Mouse (Mus musculus) layer of hippocampus, adult 8-10 months (tissue): Measurements from ENCODE around the gene Olfr699. TPM values are rescaled to one million over a fixed set of nuclear protein-coding genes. Genes with fewer than 3 reads are reported as not detected.
"Not testable (repeated sequence)": the region's sequence is repeated elsewhere in the genome, so short reads cannot be mapped to it uniquely, and the experiment has no call there.

Source experiments
- DNase-seq, 2 experiments: peaks; one replicate each; pipeline ENCODE4 v3.0.0; 2022; ENCODE audit warnings: low spot score in 2 of 2
- total RNA-seq, 4 experiments: library from RNA; stranded (reverse); gene quantifications; 2 replicates each; pipeline ENCODE4 v1.2.4; 2022

Gene Olfr699
- not detected for total RNA-seq

DNA sequence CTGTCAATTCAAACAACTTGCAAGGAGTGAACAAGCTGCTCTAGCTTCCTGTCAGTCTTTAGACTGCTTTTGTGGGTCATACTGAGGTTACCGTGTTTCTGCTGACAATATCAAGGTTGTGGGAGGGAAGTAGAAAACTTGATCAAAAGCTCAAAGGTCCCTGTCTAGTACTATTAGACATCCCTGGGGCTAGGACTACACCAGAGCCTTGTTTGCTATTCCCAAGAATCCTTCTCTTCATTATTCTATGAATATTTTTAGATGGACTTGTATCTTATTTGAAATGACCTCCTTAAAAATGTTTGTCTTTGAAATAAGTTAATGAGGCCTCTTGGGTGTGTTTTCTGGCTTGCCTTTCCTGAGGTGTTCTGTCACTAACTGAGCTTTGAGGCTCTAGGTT lies at the start of gene Olfr699:
Olfr699 (minus strand) TSS at position 101 of the 400 bp plus-strand sequence.
- no peak for DNase-seq

DNA sequence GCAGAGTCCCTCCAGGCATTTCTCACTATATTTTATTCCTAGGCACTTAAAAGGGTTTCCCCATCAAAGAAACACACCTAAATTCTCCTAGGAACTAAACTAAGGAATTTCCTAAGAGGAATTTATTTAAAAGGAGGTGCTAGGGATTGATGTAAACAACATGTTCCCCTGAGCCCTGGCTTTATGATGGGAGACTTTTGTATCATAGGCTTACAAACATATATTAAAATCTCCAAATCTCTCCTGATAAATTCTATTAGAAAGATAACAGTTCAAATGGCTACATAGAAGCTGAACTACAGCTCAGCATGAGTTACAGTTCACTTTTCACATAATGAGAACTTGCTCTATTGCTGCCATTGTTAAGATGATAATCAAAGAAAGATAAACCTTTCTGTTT lies 40.8 kb upstream of the Olfr699 start, which contains the start of gene Olfr702:
Olfr702 (minus strand) TSS at position 101 of the 400 bp plus-strand sequence.
- no peak for DNase-seq

DNA sequence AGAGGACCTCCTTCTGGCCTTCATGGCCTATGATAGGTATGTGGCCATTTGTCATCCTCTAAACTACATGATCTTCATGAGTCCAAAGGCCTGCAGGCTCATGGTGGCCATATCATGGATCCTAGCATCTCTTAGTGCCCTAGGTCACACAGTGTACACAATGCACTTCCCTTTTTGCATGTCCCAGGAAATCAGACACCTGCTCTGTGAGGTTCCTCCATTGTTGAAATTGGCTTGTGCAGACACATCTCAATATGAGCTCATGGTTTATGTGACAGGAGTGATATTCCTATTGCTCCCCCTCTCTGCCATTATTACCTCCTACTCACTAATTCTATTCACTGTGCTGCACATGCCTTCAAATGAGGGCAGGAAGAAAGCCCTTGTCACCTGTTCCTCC lies 25.4 kb upstream of the Olfr699 start:
- DNase-seq = no peak

DNA sequence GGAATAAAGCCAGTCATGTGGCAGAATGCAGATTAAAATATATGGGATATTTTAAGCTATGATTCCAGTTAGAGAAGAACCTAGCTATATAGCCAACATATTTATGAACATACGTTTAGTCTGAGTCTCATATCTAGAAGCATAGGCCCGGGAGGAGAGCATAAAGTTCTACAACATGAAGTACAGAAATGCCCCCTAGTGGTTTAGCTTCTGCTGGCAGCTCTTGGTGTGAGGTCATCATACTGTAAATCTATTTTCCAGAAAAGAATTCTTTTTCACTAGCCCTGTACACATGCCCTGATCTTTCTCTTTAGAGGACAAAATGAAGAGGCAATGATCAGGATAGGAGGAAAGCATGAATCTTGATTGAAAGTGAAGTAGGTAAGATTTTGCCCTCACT lies 22.8 kb upstream of the Olfr699 start:
- DNase-seq = no peak

DNA sequence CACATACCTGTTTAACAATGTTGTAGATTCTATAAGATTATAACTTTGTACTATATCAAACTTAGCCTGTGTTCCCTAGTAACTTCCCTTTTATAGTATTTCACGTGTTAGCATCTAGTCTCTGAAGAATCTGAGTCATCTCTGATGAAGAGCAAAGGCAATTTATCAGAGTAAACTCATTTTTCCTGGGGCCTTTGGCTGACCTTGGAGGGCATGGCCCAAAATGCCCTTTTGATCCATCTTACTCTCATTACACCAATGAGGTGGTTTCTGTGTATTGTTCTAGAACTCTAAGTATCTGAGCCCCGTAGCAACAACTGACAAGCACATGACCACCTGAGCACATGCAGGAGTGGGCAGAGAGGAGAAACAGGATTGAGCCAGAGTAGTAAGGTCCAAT lies 20.8 kb upstream of the Olfr699 start, which contains the start of gene Olfr701:
Olfr701 (plus strand) TSS at position 301 of the 400 bp plus-strand sequence.
- no peak for DNase-seq

DNA sequence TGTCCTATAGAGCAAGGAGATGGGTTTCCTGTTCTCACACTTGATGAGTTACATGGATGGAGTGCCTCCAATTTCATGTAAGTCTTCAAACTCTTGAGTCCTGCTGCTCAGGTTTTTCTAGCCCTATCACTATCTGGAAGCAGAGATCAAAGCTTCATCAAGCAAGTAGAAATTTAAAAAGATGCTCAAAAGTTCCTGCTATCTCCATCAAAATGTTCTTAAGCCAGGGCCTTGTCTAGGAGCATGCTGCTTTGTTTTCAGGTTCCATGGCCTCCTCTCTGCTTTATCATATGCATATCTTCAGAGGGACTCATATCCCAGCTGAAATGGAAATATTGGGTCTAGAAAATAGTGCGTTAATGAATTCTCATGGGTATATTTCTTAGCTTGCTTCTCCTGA lies 15.7 kb upstream of the Olfr699 start, which contains the start of gene Olfr700:
Olfr700 (minus strand) TSS at position 101 of the 400 bp plus-strand sequence.
- no peak for DNase-seq

DNA sequence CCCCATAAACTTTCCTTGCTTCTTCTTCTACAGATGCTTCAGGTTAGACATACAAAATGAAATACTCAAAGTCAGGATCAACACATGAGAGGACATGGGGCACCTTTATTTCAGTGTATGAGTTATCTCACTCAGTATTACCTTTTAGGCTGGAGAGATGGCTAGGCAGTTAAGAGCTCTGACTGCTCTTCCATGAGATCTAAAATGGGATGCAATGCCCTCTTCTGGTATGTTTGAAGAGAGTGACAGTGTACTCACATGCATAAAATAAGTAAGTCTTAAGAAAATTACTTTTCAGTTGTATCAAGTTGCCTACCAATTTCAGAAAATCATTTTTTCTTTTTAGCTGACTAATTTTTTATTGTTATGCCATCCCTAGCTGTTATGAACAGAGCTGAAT lies 4.7 kb downstream of the Olfr699 start:
- no peak for DNase-seq

DNA sequence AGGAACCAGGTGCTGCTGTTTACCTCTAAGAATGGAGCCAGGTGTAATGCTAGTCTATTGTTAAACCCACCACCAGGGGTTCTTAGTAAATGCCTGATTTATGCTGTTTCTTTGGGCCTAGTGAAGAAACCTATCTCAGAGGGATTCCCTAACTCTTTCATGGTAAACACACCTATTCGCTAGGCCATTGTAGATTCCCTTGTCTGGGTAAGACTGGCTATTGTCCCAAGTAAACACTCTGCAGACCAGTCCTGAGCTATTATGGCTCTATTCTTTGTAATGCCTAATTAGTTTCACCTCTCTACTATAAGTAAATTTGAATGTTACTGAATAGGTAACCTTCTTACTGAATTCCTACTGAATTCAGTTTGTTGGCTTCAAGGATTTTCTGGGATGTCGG lies 32.0 kb downstream of the Olfr699 start:
- DNase-seq = not testable (repeated sequence)

DNA sequence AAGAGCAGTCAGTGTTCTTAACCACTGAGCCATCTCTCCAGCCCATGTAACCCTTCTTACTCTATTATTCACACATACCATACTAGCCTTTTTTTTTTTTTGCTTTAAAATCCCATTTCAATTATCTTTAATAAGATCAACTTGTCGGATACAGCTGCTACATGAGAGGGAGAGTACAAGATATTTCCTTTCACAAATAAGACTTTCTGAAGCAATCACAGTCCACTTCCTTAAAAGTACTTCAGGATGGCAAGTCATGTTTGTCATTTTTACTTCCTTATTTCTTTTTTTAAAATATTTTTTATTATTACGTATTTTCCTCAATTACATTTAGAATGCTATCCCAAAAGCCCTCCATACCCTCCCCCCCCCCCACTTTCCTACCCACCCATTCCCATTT lies 34.2 kb downstream of the Olfr699 start:
- DNase-seq = no peak

DNA sequence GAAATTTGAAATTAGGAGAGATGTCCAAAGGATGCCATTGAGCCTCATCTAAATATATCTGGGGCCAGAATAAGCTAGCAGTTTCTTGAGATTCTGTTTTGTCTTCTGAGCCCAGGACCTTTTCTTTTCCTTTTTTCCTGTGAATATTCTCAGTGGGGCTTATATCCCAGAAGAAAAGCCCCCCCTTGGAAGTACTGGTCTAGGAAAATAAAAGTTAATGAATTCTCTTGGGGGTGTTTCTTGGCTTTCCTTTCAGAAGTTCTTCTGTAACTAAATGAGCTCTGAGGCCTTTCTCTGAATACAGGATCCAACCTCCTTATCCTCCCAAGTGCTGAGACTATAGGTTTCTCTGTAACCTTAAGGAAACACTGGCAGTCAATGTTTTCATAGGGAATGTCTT lies 37.7 kb downstream of the Olfr699 start, which contains the start of gene Olfr698:
Olfr698 (minus strand) TSS at position 101 of the 400 bp plus-strand sequence.
- DNase-seq = no peak

DNA sequence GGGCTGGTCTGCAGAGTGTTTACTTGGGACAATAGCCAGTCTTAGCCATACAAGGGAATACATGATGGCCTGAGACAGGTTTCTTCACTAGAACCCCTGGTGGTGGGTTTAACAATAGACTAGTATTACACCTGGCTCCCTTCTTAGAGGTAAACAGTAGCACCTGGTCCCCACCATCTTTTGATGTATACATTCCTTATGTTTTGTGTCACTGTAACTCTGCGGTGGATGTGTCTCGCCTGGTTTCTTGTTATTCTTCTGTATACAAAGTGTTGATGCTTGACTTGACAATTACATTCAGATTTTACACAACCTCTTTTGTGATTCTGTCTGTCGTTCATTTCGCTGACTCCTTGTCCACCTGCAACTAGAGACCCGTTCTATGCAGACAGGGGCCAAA lies 47.2 kb downstream of the Olfr699 start:
- no peak for DNase-seq

DNA sequence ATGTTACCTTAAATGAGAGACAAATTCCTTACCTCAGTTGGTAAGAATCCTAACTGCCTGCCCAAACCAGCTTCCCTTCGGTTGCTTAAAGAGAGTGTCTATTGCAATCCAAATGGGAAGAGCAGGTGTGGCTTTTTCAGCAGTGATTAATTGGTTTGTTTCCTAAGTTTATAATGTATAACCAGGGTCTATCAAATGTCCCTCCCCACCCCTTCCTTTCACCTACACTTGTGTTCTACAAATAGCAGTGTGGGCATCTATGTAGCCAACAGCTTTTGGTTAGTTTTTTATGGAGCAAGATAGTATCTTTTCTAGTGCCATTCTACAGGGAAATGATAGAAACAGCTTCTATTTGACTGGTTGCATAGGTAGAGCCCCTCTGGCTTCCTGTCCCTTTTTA lies 50.7 kb downstream of the Olfr699 start, which contains the start of gene Olfr697:
Olfr697 (minus strand) TSS at position 101 of the 400 bp plus-strand sequence.
- no peak for DNase-seq

Other genes starting within 250 kb of the Olfr699 start
- gene Olfr693, start 112.6 kb downstream of the Olfr699 start, total RNA-seq = not detected
- not detected for gene Olfr694, start 101.4 kb downstream of the Olfr699 start, total RNA-seq
- gene Olfr695, start 76.8 kb downstream of the Olfr699 start, total RNA-seq = not detected
- not detected for gene Olfr697, start 50.8 kb downstream of the Olfr699 start, total RNA-seq
- gene Olfr698, start 37.8 kb downstream of the Olfr699 start, total RNA-seq = not detected
- not detected for gene Olfr700, start 15.6 kb upstream of the Olfr699 start, total RNA-seq
- gene Olfr701, start 20.9 kb upstream of the Olfr699 start, total RNA-seq = not detected
- gene Olfr702, start 40.7 kb upstream of the Olfr699 start, total RNA-seq = not detected
- gene Olfr703, start 50.2 kb upstream of the Olfr699 start, total RNA-seq = not detected
- not detected for gene Olfr704, start 70.0 kb upstream of the Olfr699 start, total RNA-seq
- gene Olfr705, start 83.7 kb upstream of the Olfr699 start, total RNA-seq = not detected
- gene Olfr706, start 95.0 kb upstream of the Olfr699 start, total RNA-seq = not detected
- not detected for gene Olfr707, start 108.0 kb upstream of the Olfr699 start, total RNA-seq
- gene Olfr1532-ps1, start 114.8 kb upstream of the Olfr699 start, total RNA-seq = not detected
- not detected for gene Olfr709-ps1, start 139.0 kb upstream of the Olfr699 start, total RNA-seq
- not detected for gene Olfr710, start 155.1 kb upstream of the Olfr699 start, total RNA-seq
- under 1 TPM in 1 of 4 experiments, not detected in 3; 0.12 TPM for gene Olfr6, start 170.7 kb upstream of the Olfr699 start, total RNA-seq
- not detected for gene Olfr711, start 182.3 kb upstream of the Olfr699 start, total RNA-seq
- not detected for gene Olfr2, start 212.9 kb upstream of the Olfr699 start, total RNA-seq
- gene Olfr713, start 238.0 kb upstream of the Olfr699 start, total RNA-seq = not detected